Mouse (Mus musculus) olfactory bulb, adult 2 months (tissue): ENCODE measurements around the gene Dppa2.

Source experiments
- CTCF ChIP-seq: fragments of 200-500 bp; IDR thresholded peaks from 2 replicates; pipeline ENCODE4 v1.5.1; 2012; ENCODE audit warnings: low read depth, mild to moderate bottlenecking, low read length, moderate library complexity; ENCODE audit not compliant: insufficient read depth
- POLR2A ChIP-seq: fragments of 200-500 bp; IDR thresholded peaks from 2 replicates; pipeline ENCODE4 v1.6.1; 2012; ENCODE audit warnings: mild to moderate bottlenecking, low read depth, low read length, moderate library complexity; ENCODE audit not compliant: insufficient read depth

GRCm38 (mm10) chr16:48326903-48327302 is 23.2 kb downstream of the Dppa2 start:
- TF ChIP-seq CTCF, result no peak
- no peak for TF ChIP-seq POLR2A
